Mouse (Mus musculus): Measurements from ENCODE around the gene Apob.

Gene Apob

DNA sequence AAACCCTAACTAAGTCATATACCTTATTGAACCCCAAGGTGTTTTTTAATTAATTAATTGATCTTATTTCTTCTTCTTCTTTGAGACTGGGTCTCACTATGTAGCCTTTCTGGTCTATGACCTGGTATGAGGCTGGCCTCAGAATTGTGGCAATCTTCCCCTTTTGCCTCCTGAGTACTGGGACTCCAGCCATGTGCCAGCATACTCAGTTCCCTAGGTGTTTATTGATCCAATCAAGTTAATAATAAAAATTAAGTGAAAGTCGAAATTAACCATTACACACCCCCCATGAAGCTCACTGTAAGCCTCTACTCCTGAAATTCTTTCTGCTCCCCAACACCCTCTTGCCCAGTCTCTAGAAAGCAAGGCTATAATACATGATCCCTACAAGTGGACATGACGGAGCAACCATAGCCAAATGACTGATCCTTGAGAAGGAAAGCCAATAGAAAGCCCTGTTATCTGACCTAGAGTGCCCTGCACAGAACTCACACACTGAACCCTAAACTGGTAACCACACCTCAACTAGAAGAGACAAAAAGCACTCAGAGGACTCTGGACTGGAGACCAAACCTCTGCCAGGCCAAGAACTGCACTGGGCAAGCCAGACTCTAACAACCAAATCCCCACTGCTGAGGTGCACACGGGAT, 60.8 kb downstream of the Apob start:
- no peak for DNase-seq (ENCODE audit: low spot score)

DNA sequence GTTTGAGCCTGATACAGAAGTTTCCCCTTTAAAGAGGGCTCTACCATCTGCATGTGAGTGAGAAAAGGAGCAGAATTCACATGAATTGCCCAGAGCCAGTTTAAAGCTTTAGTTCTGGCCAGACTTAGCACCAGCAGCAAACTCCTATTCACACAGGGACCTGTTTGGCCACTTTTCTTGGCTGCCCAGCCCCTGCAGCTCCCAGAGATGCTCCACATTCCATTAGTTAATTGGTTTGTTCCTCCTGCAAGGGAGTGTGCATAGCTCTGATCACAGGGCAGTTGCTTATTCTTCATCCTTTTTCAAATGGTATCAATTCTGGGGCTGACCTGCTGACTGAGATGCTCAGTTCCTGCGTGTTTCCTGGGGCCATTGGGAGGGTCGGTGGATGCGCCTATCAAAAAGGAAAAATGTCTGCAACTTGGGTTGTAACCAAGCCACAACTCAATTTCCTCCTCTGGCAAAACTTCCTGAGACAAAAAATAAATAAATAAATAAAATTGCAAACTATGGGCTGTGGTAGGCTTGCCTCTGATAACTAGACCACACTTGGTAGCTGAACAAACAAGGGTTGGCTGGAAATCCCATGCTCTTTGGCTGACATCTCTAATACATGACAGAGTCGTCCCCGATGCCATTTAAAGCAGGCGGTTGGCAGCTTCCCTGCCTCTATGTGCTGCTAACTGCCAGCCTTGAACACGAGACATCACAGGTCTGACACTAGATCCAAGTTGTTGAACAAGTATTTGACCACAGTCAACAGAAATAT, 65.4 kb downstream of the Apob start:
- DNase-seq (ENCODE audit: low spot score): no peak

DNA sequence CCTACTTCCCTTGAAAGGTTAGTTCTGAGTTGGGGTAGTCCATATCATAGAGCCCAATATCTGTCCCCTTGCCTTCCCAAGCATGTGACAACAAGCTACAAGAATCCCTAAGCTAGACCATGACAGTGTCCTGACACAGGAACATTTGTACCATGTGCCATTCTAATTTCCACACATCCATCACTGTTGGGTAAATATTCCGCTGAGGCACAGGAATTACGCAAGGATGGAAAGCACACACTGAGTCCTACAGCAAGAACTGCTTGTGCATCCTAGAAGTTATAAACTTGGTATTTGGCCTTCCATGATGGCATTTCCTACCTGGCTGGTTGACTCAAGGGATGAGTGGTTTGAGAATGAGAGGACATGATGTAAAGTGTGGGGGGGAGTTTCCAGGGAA, 69.6 kb downstream of the Apob start:
- DNase-seq (ENCODE audit: low spot score): no peak

DNA sequence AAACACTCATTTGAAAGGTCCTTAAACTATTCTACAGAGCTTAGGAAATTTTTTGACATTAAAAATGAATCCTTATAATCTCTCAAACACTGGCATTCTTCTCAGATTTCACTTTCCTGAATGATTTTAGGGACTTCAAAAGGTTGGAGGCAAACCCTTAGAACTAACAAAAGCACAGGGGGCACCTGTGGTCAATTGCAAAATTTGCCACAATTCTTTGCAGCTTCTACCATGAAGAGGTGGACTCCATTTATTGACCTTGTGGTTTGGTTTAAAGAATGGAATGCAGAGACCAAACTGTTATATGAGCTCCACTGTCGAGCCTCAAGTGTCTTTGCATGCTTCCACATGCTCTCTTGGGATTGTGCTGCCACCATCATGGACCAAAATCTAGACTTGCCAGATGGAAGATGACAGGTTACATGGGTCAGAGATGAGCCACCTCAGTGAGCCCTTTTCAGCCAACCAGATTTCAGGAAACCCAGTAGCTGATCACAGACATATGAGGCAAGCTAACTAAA, 70.4 kb downstream of the Apob start:
- DNase-seq (ENCODE audit: low spot score): no peak

DNA sequence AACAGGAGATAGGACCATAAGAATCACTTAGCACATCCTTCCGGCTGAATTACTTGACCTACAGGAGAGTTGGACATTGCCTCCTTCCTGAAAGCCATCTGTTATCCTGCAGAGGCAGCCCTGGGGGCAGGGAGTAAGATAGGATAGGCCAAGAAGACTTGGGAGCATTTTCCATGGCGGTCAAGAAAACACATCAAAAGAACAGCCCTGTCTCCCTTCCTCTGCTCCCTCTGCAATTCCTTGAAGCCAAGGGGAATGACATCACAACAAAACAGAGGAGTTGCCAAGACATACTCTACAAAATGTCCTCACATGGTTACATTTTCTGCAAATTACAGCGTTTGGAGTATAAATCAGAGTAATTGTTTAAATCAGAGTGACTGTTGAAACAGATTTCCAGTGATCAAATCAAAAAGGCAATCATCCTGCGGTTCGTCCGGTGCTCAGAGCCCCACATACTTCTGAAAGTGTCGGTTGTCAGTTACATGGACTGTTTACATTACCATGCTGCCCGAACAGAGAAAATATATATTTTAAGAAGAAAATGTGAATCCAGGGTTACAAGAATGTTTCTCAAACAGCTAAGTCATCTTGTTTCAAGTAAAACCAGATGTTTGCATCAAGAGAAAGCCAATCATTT, 78.7 kb downstream of the Apob start:
- DNase-seq (ENCODE audit: low spot score): no peak

DNA sequence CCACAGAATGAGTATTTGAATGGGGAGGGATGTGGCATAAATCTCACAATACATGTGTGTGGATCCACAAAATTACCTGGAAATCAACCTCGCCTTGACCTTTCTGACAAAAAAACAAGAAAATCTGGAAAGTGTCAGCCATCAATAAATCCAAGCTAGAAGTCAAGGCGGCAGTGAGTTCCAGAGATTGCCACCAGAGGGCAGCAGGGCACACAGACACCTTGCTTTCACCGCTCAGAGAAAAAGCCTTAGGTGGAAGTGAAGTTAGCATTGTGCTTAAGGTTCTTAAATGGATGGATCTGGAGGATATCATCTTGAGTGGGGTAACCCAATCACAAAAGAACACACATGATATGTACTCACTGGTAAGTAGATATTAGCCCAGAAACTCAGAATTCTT, 82.1 kb downstream of the Apob start:
- DNase-seq (ENCODE audit: low spot score): no peak

DNA sequence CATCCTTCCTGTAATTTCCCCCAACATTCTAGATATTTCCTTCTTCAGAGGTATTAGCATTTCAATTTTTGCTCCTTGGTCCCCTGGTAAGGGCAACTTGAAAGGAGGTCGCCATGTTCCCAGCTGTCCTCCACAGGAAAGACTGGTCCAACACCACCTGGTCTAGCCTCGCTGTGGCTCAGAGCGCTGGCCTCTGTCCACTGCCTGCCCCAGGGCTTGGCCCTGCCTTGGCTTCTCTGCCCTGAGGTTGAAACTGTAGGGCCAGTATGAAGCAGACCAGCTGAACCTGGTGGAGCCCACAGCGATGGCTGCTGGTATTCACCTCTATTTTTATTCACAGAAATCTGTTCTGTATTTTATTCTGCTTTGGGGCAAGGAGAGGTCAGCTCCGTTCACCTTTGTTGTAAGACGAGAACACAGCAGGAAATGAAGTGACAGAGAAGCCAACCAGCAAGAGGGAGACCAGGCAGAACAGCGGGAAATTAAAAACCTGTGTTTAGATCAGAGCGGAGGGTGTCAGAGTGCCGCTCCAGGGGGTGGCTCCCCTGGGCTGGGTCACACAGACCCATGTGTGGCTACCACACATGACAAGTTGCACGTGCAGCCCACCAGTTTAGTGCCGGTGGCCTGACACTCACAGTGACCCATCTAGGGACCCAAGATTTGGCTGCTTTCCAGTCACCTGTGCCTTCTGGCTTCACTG, 86.1 kb downstream of the Apob start:
- DNase-seq (ENCODE audit: low spot score): no peak

Data from ovary, adult 18-20 months (tissue).